10 mouse cellular contexts compared by ENCODE assay signal in the genomic region with DNA sequence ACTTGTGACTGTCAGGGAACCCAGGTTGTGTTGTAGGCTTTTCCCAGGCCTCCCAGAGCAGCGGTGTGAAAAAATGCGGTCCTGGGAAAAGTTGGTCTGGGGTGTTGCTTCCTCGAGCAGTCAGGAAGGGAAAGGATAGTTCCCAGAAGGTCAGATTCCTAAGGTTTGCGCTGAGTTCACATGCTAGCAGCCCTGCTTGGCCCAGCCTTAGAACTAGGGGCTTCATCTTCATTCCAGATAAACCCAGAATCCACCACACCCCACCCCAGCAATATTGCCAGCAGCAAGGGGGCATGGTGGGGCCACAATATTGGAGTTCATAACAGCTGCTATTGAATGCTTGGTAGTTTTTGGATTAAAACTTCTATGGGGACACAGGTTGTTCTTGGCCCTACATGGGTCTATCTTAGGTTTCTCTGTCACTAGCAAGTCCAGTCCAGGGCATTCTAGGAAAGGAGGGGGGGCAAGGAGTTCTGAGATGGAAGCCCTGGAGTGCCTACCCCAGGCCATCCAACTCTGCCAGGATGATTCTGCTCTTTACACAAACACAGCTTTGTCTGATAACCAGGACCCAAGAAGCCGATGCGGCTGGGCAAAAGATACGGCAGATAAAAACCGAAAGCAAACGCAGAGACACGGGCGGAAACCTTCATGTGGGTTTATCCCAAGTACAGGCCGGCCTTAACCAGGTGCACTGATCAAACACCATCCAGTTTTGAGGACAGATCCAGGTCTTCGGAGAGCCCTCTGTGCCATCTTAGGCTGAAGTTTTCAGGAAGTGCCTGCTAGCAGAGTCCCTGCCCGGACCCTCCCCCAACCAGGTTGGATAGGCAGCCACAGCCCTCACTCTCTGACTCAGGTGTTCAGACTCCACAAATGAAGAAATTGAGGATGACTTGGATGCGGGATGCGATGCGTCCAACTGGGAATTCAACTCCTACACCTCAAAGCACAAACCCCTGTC. TPM values are rescaled to one million over a fixed set of nuclear protein-coding genes. Genes with fewer than 3 reads are reported as not detected.
A peak's percentile ranks its signal among the peaks of the same experiment; 100 is the strongest.
DNase-seq lines count a peak whose midpoint lies in the region; ATAC-seq lines count a peak whose summit lies in the region.
"Had no signal": no experiment of that assay in that cellular context is flagged by ENCODE, and none has a peak within 500 bp of the region (broad histone marks: within the 10 kb centered on the region; RNA-seq: fewer than 3 reads in every experiment).

No protein-coding gene starts in this region.

- H3K4me3 ChIP-seq in forebrain, embryonic 11.5 days (ENCODE audit: low read depth, low read length), result peak overlapping the region; percentile 0; the same call in 1 of the 2 replicates
- H3K4me3 ChIP-seq in forebrain, embryonic 16.5 days (replicated peaks; ENCODE audit: low read length), result no peak overlapping the region
- H3K4me3 ChIP-seq in kidney, embryonic 16.5 days (ENCODE audit: low read length), result peak overlapping the region; percentile 70
- H3K4me3 ChIP-seq in hindbrain, embryonic 10.5 days, result peak overlapping the region; percentile 59
- peak overlapping the region; percentile 49 for H3K4me3 ChIP-seq in neural tube, embryonic 11.5 days (ENCODE audit: low read depth, low read length)
- H3K4me3 ChIP-seq: stomach, embryonic 15.5 days had no signal

- WGBS in forebrain, embryonic 11.5 days, result 3% methylated on average over 17 of the region's 17 CpGs
- WGBS in forebrain, embryonic 16.5 days, result 4% methylated on average over 17 of the region's 17 CpGs
- WGBS in kidney, embryonic 16.5 days, result 14% methylated on average over 17 of the region's 17 CpGs
- 5% methylated on average over 17 of the region's 17 CpGs for WGBS in hindbrain, embryonic 10.5 days
- 4% methylated on average over 17 of the region's 17 CpGs for WGBS in neural tube, embryonic 11.5 days

- H3K9ac ChIP-seq in forebrain, embryonic 11.5 days (ENCODE audit: low read length), result no peak overlapping the region
- no peak overlapping the region for H3K9ac ChIP-seq in forebrain, embryonic 16.5 days (replicated peaks; ENCODE audit: low read depth, low read length)
- peak overlapping the region; percentile 80 for H3K9ac ChIP-seq in kidney, embryonic 16.5 days (replicated peaks; ENCODE audit: low read length)
- no peak overlapping the region for H3K9ac ChIP-seq in neural tube, embryonic 11.5 days (ENCODE audit: low read length)
- H3K9ac ChIP-seq: stomach, embryonic 15.5 days had no signal

- no peaks in the 10 kb centered on the region; the same call in 1 of the 2 replicates for H3K9me3 ChIP-seq in forebrain, embryonic 11.5 days (ENCODE audit: control insufficient read depth, low read length)
- H3K9me3 ChIP-seq in forebrain, embryonic 16.5 days (ENCODE audit: control insufficient read depth, low read length), result peaks cover 5% of the 10 kb centered on the region; the same call in 1 of the 2 replicates
- H3K9me3 ChIP-seq in kidney, embryonic 16.5 days (ENCODE audit: low read length), result peaks cover 2% of the 10 kb centered on the region; the same call in 1 of the 2 replicates
- H3K9me3 ChIP-seq in hindbrain, embryonic 10.5 days, result no peaks in the 10 kb centered on the region
- no peaks in the 10 kb centered on the region for H3K9me3 ChIP-seq in neural tube, embryonic 11.5 days (ENCODE audit: control insufficient read depth, low read length)
- H3K9me3 ChIP-seq: stomach, embryonic 15.5 days had no signal

- H3K27me3 ChIP-seq in forebrain, embryonic 11.5 days (ENCODE audit: control insufficient read depth, insufficient read depth, low read length), result peaks cover 98% of the 10 kb centered on the region
- peaks cover 94% of the 10 kb centered on the region for H3K27me3 ChIP-seq in forebrain, embryonic 16.5 days (replicated peaks; ENCODE audit: control insufficient read depth, insufficient read depth, low read length)
- peaks cover 27% of the 10 kb centered on the region for H3K27me3 ChIP-seq in kidney, embryonic 16.5 days (ENCODE audit: insufficient read depth, low read length)
- peaks cover 100% of the 10 kb centered on the region for H3K27me3 ChIP-seq in hindbrain, embryonic 10.5 days (ENCODE audit: insufficient read depth, poor library complexity, severe bottlenecking)
- H3K27me3 ChIP-seq in neural tube, embryonic 11.5 days (ENCODE audit: control insufficient read depth, insufficient read depth, low read length), result peaks cover 96% of the 10 kb centered on the region

- no peaks in the 10 kb centered on the region for H3K36me3 ChIP-seq in forebrain, embryonic 11.5 days (ENCODE audit: control insufficient read depth, insufficient read depth, low read length)
- H3K36me3 ChIP-seq in forebrain, embryonic 16.5 days (ENCODE audit: control insufficient read depth, insufficient read depth), result no peaks in the 10 kb centered on the region
- H3K36me3 ChIP-seq in kidney, embryonic 16.5 days (ENCODE audit: insufficient read depth, low read length), result peaks cover 21% of the 10 kb centered on the region; the same call in 1 of the 2 replicates
- H3K36me3 ChIP-seq in hindbrain, embryonic 10.5 days, result no peaks in the 10 kb centered on the region
- no peaks in the 10 kb centered on the region for H3K36me3 ChIP-seq in neural tube, embryonic 11.5 days (ENCODE audit: control insufficient read depth, insufficient read depth, low read length)
- H3K36me3 ChIP-seq: stomach, embryonic 15.5 days had no signal

- no peak overlapping the region for H3K4me2 ChIP-seq in forebrain, embryonic 11.5 days (ENCODE audit: low read depth, low read length, severe bottlenecking)
- no peak overlapping the region for H3K4me2 ChIP-seq in forebrain, embryonic 16.5 days (ENCODE audit: low read length)
- H3K4me2 ChIP-seq in kidney, embryonic 16.5 days (replicated peaks; ENCODE audit: low read depth, low read length), result peak overlapping the region; percentile 56
- peak overlapping the region; percentile 28 for H3K4me2 ChIP-seq in neural tube, embryonic 11.5 days (ENCODE audit: low read depth)
- H3K4me2 ChIP-seq: stomach, embryonic 15.5 days had no signal

- H3K4me1 ChIP-seq in forebrain, embryonic 11.5 days (replicated peaks; ENCODE audit: control insufficient read depth, insufficient read depth, low read length), result peaks cover 11% of the 10 kb centered on the region; the same call in 1 of the 2 replicates
- peaks cover 19% of the 10 kb centered on the region for H3K4me1 ChIP-seq in forebrain, embryonic 16.5 days (replicated peaks; ENCODE audit: control insufficient read depth, insufficient read depth, low read length)
- peaks cover 42% of the 10 kb centered on the region for H3K4me1 ChIP-seq in kidney, embryonic 16.5 days (ENCODE audit: insufficient read depth, low read length)
- peaks cover 38% of the 10 kb centered on the region for H3K4me1 ChIP-seq in hindbrain, embryonic 10.5 days (replicated peaks)
- peaks cover 10% of the 10 kb centered on the region; the same call in 1 of the 2 replicates for H3K4me1 ChIP-seq in neural tube, embryonic 11.5 days (ENCODE audit: control insufficient read depth, insufficient read depth, low read length)

- peak; percentile 48 for DNase-seq in forebrain, embryonic 11.5 days (ENCODE audit: low spot score)
- DNase-seq in kidney, postnatal 10 days, result no peak
- peak; percentile 26 for DNase-seq in hindbrain, embryonic 10.5 days (ENCODE audit: low spot score)
- DNase-seq in neural tube, embryonic 11.5 days (ENCODE audit: low spot score), result no peak
- no peak for DNase-seq in ovary, adult 18-20 months (ENCODE audit: low spot score)
- DNase-seq: lung, postnatal 36 days had no signal

- ATAC-seq in forebrain, embryonic 11.5 days (replicated peaks; ENCODE audit: low FRiP score), result no peak
- no peak for ATAC-seq in forebrain, embryonic 16.5 days
- ATAC-seq in kidney, embryonic 16.5 days (ENCODE audit: low FRiP score, low TSS enrichment), result no peak
- no peak for ATAC-seq in neural tube, embryonic 11.5 days (ENCODE audit: insufficient read depth, low FRiP score, low TSS enrichment)
- no peak for ATAC-seq in activated CD4-positive, CD25-positive, alpha-beta regulatory T cell, adult 4 months

- H3K27ac ChIP-seq in forebrain, embryonic 11.5 days (ENCODE audit: low read depth, low read length), result no peak overlapping the region
- no peak overlapping the region for H3K27ac ChIP-seq in forebrain, embryonic 16.5 days (ENCODE audit: low read length)
- H3K27ac ChIP-seq in kidney, embryonic 16.5 days (ENCODE audit: low read length), result peak overlapping the region; percentile 79
- H3K27ac ChIP-seq in hindbrain, embryonic 10.5 days, result no peak overlapping the region
- H3K27ac ChIP-seq in neural tube, embryonic 11.5 days (ENCODE audit: low read depth, low read length), result no peak overlapping the region
- H3K27ac ChIP-seq: stomach, embryonic 15.5 days had no signal

RNA-seq across cellular contexts. Expression of a gene that starts 4.8 kb away (rescaled TPM):
- 6.1 and 6.3 TPM in 2 replicates for polyA plus RNA-seq in forebrain, embryonic 11.5 days (2014; fragmentation: Nextera tagmentation; extraction: Ambion mirVana)
- 1.7 and 2.5 TPM in 2 replicates for polyA plus RNA-seq in forebrain, embryonic 16.5 days (2015; fragmentation: Nextera tagmentation; extraction: Ambion mirVana)
- polyA plus RNA-seq in kidney, embryonic 16.5 days (2015; fragmentation: Nextera tagmentation; extraction: Ambion mirVana), result 24.9 and 27.3 TPM in 2 replicates
- polyA plus RNA-seq in hindbrain, embryonic 10.5 days (2016; fragmentation: Nextera tagmentation; extraction: Ambion mirVana), result 7.0 and 13.7 TPM in 2 replicates
- 15.4 and 15.5 TPM in 2 replicates for polyA plus RNA-seq in neural tube, embryonic 11.5 days (2014; fragmentation: Nextera tagmentation; extraction: Ambion mirVana)
- polyA plus RNA-seq in activated CD4-positive, CD25-positive, alpha-beta regulatory T cell, adult 4 months (2017; shearing (Covaris generic)), result not detected

RNA-seq across cellular contexts. Expression of a gene that starts 7.0 kb away (rescaled TPM):
- polyA plus RNA-seq in forebrain, embryonic 11.5 days (2014; fragmentation: Nextera tagmentation; extraction: Ambion mirVana), result 0.39 and 0.81 TPM in 2 replicates
- polyA plus RNA-seq in forebrain, embryonic 16.5 days (2015; fragmentation: Nextera tagmentation; extraction: Ambion mirVana), result 0.15 TPM in 1 of 2 replicates, not detected in the other
- polyA plus RNA-seq in kidney, embryonic 16.5 days (2015; fragmentation: Nextera tagmentation; extraction: Ambion mirVana), result 6.5 and 6.7 TPM in 2 replicates
- polyA plus RNA-seq in hindbrain, embryonic 10.5 days (2016; fragmentation: Nextera tagmentation; extraction: Ambion mirVana), result 1.6 and 3.5 TPM in 2 replicates
- polyA plus RNA-seq in neural tube, embryonic 11.5 days (2014; fragmentation: Nextera tagmentation; extraction: Ambion mirVana), result 1.1 and 1.3 TPM in 2 replicates
- not detected for polyA plus RNA-seq in activated CD4-positive, CD25-positive, alpha-beta regulatory T cell, adult 4 months (2017; shearing (Covaris generic))

RNA-seq across cellular contexts. Expression of a gene that starts 12.5 kb away (rescaled TPM):
- polyA plus RNA-seq in forebrain, embryonic 11.5 days (2014; fragmentation: Nextera tagmentation; extraction: Ambion mirVana), result 52.8 and 58.7 TPM in 2 replicates
- polyA plus RNA-seq in forebrain, embryonic 16.5 days (2015; fragmentation: Nextera tagmentation; extraction: Ambion mirVana), result 51.8 and 60.0 TPM in 2 replicates
- 75.7 and 81.1 TPM in 2 replicates for polyA plus RNA-seq in kidney, embryonic 16.5 days (2015; fragmentation: Nextera tagmentation; extraction: Ambion mirVana)
- polyA plus RNA-seq in hindbrain, embryonic 10.5 days (2016; fragmentation: Nextera tagmentation; extraction: Ambion mirVana), result 60.5 and 68.2 TPM in 2 replicates
- 56.9 and 63.7 TPM in 2 replicates for polyA plus RNA-seq in neural tube, embryonic 11.5 days (2014; fragmentation: Nextera tagmentation; extraction: Ambion mirVana)
- 10 to 100 TPM; 16.1 to 24.7 TPM for polyA plus RNA-seq in activated CD4-positive, CD25-positive, alpha-beta regulatory T cell, adult 4 months (2017; shearing (Covaris generic))

RNA-seq across cellular contexts. Expression of a gene that starts 36.6 kb away (rescaled TPM):
- polyA plus RNA-seq in forebrain, embryonic 11.5 days (2014; fragmentation: Nextera tagmentation; extraction: Ambion mirVana), result 0.17 and 0.91 TPM in 2 replicates
- 0.91 and 1.1 TPM in 2 replicates for polyA plus RNA-seq in forebrain, embryonic 16.5 days (2015; fragmentation: Nextera tagmentation; extraction: Ambion mirVana)
- 1.5 and 4.6 TPM in 2 replicates for polyA plus RNA-seq in kidney, embryonic 16.5 days (2015; fragmentation: Nextera tagmentation; extraction: Ambion mirVana)
- polyA plus RNA-seq in hindbrain, embryonic 10.5 days (2016; fragmentation: Nextera tagmentation; extraction: Ambion mirVana), result 3.9 and 4.9 TPM in 2 replicates
- 2.6 and 6.1 TPM in 2 replicates for polyA plus RNA-seq in neural tube, embryonic 11.5 days (2014; fragmentation: Nextera tagmentation; extraction: Ambion mirVana)
- not detected for polyA plus RNA-seq in activated CD4-positive, CD25-positive, alpha-beta regulatory T cell, adult 4 months (2017; shearing (Covaris generic))

Comparison
In these comparisons a context has a peak if more than half of its experiments do, and no peak if none do; other contexts are left out.
1. DNase-seq: peak in forebrain, embryonic 11.5 days (single experiment) and hindbrain, embryonic 10.5 days (single experiment); none in kidney, postnatal 10 days (single experiment), neural tube, embryonic 11.5 days (single experiment) and ovary, adult 18-20 months (single experiment).
2. H3K4me2 ChIP-seq: peak in kidney, embryonic 16.5 days (single experiment) and neural tube, embryonic 11.5 days (single experiment); none in forebrain, embryonic 11.5 days (single experiment) and forebrain, embryonic 16.5 days (single experiment).